Mouse (Mus musculus) liver, adult (tissue): ENCODE measurements around the gene Fam19a5.

Experiments
- GATA4 ChIP-seq: IDR thresholded peaks from 2 replicates; pipeline ENCODE4 v1.6.1; 2014; ENCODE audit warnings: mild to moderate bottlenecking, low read length; ENCODE audit not compliant: insufficient replicate concordance

Gene Fam19a5

GRCm38 (mm10) chr15:87543599-87544338 lies at the start of gene Fam19a5:
Gene Fam19a5 (plus strand): TSS chr15:87544299.
- TF ChIP-seq GATA4, result no peak

GRCm38 (mm10) chr15:87501737-87502136 lies 42.4 kb upstream of the Fam19a5 start:
- no peak for TF ChIP-seq GATA4

DNA sequence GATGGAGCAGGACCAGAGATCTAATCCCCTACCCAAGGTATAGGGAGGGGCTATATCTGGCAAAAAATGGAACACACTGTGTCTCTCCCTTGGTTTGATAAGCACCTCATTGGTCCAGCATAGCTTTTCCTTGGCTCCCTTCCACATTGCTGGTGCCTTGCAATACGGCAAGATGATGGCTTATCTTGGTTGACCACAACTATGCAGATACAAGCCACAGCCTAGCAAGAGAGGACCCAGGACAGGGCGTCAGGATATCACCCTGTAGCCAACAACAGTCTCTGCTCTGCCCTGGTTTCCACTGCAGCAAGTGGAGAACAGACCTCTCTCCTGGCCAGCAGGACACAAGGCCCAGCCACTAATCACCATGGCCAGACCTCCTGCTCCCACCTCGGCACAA lies 36.8 kb upstream of the Fam19a5 start:
- TF ChIP-seq GATA4, result no peak

DNA sequence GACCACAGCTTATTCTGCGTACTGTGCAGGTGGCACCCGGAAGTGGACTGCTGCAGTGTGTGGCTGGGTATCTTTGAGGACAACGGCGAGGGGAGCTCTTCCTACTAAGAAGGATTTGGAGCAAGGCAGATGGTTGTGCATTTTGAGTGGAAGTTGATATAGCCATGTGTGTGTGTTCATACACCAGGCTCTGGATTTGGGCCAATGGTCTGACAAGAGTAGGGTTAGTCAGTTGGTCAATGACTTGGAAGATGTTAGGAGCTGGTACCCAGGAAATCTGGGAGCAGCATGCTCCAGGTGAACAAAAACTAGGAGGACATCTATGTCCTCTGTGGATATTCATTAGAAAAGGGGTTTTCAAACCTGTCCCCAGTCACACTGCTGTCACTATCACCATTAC lies 33.2 kb upstream of the Fam19a5 start:
- no peak for TF ChIP-seq GATA4

GRCm38 (mm10) chr15:87518161-87518560 lies 25.9 kb upstream of the Fam19a5 start:
- TF ChIP-seq GATA4, result no peak

- TF ChIP-seq GATA4, result no peak
Observed at GRCm38 (mm10) chr15:87529271-87529670, 14.8 kb upstream of the Fam19a5 start.

DNA sequence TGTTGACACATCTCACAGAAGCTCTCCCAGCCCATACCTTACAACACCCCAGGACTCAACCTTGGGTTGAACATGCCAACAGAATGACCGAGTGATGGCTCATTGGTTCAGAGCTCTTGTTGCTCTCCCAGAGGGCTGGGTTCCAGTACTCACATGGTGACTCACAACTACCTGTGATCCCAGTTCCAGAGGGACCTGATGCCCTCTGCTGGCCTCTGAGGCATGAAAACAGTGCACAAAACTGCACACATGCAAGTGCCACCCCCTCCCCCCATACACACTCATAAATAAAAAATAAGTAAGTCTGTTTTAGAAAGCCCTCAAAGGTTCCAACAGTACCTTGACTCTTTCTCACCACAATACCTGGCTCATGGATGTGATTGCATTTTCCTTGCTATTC lies 2.4 kb upstream of the Fam19a5 start:
- no peak for TF ChIP-seq GATA4

DNA sequence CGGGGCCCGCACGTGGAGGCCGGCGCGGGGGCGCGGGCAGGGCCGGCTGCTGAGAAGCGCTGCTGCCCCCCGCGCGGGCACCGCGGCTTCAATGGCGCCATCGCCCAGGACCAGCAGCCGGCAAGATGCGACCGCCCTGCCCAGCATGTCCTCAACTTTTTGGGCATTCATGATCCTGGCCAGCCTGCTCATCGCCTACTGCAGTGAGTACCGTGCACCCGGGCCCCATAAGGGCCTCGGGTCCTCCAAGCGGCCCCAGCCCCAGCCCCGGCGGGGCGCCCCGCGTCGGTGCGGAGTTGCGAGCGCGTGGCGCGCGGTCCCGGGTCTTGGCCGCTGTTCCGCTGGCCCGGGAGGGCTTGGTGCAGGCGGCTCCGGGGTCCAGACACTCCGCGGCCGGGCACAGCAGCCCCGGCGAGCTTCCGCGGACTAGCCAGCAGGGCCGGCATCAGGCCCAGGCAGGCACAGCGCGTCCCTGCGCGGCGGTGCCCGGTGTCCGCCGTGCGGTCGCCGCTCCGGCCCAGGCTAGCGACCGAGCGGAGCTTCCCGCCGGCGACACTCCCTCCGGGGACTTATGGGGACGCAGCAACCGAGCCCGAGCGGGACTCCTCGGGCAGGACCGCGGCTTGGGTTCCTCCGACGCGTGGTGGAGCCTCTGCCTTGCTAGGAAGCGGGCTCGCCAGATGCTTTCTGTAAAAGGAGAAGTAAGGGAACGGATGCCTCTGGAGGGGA lies 466 bp downstream of the Fam19a5 start:
- no peak for TF ChIP-seq GATA4

DNA sequence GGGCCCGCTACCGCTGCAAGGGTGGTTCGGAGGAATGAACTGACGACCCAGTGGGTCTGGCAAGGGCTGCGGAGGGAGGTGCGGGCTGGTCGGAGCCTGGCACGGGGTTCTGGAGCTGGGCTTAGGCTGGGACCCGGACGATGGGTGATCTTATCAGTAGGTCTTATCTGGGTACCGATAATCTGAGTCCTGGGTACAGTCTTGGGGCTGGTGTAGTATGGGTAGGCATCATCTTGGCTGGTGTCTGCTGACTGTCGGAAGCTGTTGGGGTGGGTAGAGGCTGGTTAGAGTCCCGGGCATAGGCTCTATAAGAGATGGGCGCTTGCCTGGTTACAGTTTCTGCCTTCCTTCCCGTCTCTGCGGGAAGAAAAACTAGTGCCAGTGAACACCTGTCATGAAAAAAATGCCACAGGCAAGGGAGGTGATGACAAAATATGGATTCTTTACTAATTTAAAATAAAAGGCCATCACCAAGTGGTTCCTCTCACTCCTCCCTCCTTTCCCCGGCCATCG lies 1.1 kb downstream of the Fam19a5 start:
- no peak for TF ChIP-seq GATA4

- TF ChIP-seq GATA4, result no peak
Observed at GRCm38 (mm10) chr15:87545731-87546360, 1.7 kb downstream of the Fam19a5 start.

DNA sequence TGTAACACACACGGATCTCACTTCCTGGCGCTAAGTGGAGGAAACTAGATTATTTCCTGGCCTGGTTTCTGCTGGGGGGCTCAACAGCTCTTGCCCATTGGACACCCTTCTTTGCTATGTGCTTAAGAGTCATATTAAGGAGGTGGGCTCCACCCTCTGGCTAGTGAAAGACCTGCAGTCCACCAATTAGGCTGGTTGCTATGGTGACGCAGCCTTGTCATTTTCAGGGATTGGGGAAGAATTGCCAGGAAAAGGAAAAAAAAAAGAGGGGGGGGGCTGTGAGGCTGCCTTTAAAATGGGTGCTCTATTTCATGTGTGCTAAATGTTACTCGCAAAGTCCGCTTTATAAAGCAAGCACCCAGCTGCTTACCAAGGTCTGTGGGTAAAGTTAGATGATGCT lies 2.9 kb downstream of the Fam19a5 start:
- no peak for TF ChIP-seq GATA4

DNA sequence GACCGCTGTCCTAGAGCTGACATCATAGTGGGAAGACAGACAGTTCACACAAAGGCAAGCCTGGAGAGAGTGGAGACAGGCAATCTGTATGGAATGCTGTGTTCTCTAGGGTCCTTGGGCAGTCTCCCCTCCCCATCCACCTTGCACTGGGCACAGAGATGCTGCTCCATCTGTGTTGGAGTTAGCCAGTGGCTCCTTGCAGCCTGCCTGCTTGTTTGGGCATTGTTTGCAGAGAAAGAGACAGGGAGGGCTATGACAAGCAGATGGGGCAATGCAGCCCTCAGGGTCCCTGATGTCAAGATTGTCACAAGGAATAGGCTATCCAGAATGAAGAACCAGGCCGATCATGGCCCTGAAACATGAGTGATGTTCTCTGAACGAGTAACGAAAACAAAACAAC lies 5.6 kb downstream of the Fam19a5 start:
- no peak for TF ChIP-seq GATA4

GRCm38 (mm10) chr15:87550756-87551155 lies 6.7 kb downstream of the Fam19a5 start:
- TF ChIP-seq GATA4, result no peak

- no peak for TF ChIP-seq GATA4
Observed at GRCm38 (mm10) chr15:87551556-87551955, 7.5 kb downstream of the Fam19a5 start.

DNA sequence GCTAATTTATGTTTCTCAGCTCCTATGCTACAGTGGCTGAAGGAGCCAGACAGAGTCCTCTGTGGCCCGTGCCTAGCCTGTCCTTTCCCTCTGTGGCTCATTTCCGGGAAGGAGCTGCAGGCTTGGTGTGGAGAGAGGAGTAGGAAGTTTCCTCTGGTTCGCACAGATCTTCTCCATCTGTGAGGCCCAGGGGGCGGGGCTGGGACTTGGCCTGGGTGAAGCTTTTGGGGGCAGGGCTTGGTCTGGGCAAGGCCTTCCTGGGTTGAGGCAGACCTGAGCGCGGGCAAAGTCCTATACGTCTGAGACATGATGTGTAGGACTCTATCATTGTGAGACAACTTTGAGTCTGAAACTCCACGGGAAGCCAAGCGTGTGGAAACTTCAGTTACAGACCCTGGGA lies 11.7 kb downstream of the Fam19a5 start:
- TF ChIP-seq GATA4, result no peak

DNA sequence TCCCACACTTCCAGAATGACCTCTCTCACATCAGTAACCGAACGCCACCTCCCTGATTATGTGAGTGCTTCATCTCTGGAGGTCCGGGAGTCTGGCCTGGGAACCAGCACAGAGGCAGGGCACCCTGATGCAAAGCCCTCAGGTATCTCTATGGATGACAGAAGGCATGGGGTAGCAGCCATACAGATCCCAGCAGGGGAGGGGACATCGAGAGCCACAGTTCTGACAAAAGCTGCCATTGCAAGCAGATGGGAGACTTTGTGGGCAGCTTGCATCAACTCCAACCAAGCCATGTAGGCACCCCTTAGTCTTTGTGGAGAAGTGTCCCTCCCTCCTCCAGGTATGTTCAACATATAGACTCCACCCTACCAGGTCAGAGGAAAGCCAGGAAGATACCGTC lies 20.2 kb downstream of the Fam19a5 start:
- TF ChIP-seq GATA4, result no peak
